Mouse (Mus musculus) heart, adult 8-10 months (tissue): Measurements from ENCODE around the gene Col5a1. TPM values are rescaled to one million over a fixed set of nuclear protein-coding genes. Genes with fewer than 3 reads are reported as not detected.

Experiments used
- DNase-seq: peaks from one replicate; pipeline ENCODE4 v3.0.0; 2022; ENCODE audit warnings: low spot score
- total RNA-seq, 4 experiments: library from RNA; stranded (reverse); gene quantifications; 2 replicates each; pipeline ENCODE4 v1.2.4; 2022

Gene Col5a1
- total RNA-seq, 4 experiments from 2014 or later = 10.8 to 17.6 (median 15.1) TPM

DNA sequence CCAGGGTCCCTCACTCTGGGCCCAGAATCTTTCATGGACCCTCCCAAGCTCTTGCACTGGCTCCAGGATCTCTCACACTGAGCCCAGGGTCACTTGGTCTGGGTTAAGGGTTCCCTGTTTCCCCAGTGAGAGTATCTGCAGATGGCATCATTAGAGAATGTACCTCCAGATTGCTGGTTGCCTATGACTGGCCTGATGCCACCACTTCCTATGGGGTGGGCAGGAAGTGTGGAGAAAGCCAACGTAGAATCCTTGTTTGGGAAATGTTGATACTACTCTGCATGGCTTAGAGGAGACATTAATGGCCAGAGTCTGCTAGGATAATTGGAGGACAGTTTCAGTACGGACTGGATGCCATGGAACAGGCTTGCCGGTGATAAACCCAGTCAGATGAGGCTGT lies 76.2 kb downstream of the Col5a1 start:
- no peak for DNase-seq

DNA sequence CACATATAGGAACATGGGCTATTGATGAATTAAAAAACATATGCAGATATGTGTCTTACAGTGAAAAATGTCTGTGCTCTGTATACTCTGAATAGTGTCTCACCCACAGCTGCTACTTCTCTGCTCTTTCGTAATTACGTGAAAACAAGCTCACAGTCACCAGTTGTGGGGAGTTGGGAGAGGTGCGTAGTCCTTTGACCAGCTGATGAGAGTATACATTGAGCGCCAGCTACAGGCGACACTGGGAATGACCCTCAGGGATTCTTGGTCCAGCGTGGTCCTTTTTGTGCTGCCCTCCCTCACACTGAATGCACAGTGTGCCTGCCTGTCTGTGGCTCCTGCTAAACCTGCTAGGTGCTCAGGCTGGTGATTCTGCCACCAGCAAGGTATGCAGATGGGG lies 82.9 kb downstream of the Col5a1 start:
- DNase-seq = no peak

DNA sequence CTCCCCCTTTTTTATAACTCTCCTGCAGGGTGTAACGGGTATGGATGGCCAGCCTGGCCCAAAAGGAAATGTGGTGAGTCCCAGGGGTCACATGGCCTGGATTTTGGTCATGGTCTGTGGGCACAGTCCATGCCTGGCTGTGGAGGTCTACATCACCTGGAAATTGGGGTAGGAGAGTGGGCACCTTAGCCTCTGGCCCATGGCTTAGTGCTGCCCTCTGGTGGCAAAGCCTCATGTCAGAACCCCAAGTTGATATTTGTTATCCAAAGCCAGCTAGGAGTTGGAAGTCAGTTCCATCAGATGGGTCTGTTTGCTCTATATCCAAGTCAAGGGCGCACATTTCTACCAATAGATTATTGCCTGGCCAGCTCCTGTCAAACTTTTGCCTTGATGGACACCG lies 87.6 kb downstream of the Col5a1 start:
- DNase-seq = peak; percentile 41

DNA sequence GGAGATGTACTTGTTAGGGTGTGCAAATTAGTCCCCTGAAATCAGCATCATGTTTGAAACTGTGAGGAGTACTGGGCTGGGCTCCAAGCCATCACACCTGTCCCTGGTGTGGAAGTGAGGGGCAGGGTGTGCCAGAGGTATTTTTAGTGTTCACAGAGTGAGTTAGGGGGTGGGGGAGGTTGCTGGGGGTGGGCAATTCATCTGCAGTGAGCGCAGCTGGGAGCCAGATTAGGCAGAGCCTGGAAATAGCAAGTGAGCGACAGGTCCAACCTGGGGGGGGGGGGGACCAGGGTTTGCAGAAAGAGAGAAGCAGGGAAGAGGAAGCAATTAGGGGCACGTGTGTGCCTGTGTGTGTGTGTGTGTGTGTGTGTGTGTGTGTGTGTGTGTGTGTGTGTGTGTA lies 89.6 kb downstream of the Col5a1 start:
- DNase-seq = no peak

DNA sequence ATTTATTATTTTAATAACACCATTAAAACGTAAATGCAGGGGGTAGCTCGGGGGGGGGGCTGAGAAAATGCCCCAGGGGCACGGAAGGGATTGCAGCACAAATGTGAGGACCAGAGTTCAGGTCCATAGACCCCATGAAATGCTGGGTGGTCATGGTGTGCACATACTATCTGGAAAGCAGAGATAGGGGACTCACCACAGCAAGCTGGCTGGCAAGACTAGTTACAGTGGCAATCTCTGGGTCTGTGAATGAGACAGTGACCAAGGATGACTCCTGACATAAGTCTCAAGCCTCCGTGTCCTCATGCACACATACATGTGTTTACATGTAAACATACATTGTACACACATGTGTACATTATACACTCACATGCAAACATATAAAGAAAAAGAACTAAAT lies 90.3 kb downstream of the Col5a1 start:
- no peak for DNase-seq

DNA sequence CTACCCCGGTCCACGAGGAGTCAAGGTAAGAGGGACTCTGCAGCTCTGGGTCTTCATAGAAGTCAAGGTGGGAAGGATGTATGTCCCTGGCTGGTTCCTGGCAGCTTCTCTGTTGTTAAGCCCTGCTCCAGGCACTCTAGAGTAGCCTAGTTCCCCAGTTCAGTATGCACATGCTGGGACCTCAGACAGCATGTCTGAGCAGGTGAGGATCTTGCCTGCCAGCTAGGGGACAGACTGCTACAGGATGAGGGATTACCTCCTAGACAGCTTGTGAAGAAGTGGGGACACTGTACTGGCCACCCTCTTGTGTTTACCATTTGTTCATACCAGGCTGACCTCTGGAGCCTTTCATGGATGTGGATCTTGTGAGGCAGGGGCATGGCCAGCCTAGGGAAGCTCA lies 94.8 kb downstream of the Col5a1 start:
- no peak for DNase-seq

DNA sequence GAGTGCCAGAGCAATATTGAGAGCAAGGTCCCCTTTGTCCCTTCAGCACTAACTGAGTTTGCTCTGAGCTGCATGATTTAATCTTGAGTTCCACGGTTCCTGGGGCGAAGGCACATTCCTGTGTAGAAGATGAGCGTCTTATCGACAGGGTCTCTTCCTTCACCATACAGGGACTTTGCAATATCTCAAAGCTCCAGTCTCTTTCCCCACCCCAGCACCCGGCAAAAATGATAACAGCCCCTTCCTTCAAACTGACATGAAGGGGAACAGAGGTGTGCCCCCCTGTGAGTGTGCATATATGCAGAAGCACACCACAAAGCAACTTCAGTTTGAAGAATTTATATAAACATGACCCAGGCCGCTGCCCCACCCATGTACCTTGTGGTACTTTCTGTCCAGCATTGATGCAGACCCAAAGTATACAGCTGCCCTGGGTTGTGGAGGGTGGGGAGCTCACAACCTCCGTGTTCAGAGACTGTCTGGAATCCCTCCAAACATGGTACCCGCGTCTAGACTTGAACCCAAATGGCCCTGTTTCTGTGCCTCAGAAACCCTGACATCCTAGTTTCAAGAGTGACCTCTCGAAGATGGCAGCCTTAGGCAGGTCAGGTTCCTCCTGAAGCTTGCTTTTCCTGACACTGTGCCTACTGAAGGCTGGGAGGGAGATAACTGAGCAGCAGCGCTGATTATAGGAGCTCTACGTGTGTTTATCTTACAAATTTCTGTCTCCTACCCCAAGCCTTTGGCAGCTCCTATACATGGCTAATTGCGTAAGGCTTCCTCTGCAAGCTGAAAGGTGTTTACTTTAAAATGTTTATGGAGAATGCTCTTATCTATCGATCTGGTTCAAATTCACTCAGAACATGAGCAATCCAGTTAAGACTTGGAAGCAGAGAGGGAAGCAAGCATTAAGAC lies 95.7 kb downstream of the Col5a1 start:
- DNase-seq = no peak

DNA sequence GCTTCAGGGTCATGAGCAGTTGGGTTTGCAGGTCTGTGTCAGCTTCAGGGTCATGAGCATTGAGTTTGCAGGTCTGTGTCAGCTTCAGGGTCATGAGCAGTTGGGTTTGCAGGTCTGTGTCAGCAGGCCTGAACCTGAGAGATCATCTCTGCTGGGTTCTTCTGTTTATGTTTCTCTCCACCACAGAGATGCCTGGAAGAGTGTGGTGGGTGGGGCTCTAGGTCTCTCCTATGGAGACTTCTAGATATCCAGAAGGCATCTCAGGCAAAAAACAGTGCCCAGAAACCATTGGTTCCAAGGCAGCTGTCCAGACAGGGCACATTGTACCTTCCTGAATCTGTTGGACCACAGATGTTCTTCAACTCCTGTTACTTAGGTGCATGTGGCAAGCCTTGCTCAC lies 96.9 kb downstream of the Col5a1 start:
- DNase-seq = no peak

DNA sequence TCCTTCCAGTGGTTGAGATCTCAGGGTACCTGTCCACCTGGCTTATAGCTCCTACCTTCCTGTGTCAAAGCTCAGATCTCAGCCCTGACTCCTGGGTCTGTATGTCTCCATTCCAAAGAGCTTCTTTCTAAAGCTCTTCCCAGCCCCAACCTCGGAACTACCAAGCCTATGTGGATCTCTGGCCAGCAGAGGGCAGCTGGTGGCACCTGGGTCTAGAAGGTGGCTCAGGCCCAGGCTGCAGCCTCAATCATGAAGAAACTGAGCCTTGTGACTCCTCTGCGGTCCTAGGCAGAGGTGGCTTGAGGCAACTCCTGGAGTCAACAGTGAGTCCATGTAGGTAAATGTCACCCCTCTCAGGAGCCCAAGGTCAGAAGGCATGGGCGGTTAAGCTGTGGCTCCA lies 97.7 kb downstream of the Col5a1 start:
- DNase-seq = no peak

DNA sequence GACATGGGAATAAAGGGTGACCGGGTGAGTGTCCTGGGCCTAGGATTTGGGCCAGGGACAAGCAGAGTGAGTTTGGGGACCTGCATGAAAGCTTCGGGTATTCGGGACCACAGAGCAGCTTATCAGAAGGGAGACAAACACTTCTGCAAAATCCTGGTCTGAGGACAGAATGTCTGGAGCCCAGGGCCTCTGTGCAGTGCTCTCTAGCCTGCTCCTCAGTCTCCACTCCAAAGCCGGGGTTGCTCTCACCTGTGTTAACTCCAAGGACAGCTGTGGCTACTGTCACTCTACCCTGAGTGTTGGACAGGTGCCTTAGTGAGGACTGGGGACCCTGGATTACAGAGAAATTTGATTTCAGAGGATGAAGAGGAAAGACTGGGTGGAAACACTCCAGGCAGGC lies 100.5 kb downstream of the Col5a1 start:
- DNase-seq = no peak

DNA sequence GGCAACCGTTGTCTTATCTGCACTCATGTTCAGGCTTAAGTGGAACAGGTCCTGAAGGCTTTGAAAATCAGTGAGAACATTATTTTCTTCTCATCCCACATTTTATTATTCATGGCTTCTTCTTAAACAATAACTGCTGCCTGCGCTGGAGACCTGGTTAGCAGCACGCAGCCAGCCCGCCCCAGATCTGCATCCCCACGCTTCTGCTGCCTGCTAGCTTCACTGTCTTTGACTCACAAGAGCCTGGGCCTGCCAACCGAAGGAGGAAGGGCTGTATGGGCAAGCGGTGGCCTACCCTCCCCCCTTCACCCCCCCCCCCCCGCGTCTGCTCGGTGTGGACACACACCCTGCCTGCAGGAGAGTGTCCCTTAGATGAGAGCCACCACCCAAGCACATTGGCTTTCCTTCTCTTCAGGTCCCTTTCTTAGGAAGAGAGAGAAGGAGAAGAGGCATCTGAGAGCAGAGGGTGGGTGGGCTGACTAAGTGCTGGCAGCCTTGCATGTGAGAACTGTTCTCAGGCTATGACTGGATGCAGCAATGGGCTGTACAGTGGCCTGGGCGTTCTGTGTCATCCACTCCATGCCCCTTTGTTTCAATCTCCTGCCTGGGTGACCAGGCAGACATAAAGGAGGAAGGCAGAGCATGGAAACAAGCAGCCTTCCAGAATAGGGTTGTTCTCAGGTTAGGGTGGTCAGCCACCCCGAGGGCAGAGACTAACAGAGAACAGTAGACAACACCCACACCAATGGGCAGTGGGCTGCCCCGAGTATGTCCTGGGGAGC lies 104.4 kb downstream of the Col5a1 start:
- DNase-seq = no peak

DNA sequence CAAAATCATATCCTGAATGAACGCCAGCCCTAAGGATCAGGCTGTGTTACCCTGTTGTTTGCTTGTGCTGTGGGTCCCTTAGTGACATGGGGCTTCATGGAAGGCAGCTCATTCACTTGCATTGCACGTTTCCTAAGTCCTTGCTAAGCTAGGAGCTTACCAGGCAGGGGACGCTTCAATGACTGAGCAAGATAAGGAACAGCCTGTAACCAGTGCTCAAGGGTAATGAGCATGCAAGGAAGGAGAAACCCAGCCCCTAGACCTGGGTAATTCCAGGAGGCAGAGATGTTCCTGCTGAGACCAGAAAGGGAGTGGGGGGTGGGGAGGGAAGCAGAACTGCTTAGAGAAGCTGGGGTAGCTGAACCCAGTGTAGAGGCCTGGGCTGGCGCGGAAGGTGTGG lies 107.2 kb downstream of the Col5a1 start:
- no peak for DNase-seq

DNA sequence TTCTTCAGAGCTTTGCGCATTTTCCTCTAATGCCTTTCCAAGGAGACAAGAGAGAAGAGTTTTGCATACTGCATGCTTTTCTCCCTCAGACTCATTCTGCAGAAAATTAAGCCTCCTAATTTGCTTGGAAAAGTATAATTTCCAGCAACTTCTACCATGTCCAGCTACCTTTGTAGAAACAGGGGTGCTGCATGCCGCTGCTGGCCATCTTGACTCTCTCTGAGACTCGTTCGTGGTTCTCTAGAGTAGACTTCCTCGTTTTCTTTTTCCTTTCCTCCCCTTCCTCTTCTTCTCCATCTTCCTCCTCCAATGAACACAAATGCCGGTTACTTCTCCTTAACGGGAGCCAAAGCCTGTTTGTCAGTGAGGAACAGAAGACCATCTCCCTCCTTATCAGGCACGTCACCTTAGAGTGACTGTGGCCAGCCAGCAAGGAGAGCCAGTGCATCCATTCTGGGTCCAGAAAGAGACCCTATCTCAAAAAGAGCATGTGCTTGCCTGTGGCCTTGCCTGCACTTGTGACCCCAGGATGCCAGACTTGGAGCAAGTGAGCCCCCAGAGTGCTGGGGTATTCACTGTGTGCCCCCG lies 113.9 kb downstream of the Col5a1 start:
- no peak for DNase-seq

DNA sequence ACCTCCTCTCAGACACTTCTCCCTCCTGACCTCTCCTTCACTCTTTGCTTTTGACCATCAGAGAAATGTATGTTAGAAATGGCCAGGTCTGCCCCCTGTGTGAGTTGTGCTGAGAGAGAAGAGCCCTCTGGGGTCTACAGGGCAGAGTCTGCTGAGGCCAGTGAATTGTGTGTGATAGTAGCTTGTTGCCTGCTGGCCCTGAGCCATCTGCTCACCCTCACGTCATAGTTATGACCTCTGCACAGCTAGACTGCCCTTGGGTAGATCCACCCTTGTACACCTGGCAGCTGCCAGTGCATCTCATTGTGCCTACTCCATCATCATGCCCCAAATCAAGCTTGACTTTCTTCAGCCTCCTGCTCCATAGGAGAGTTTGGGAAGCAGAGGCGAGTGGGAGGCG lies 114.4 kb downstream of the Col5a1 start:
- DNase-seq = no peak

DNA sequence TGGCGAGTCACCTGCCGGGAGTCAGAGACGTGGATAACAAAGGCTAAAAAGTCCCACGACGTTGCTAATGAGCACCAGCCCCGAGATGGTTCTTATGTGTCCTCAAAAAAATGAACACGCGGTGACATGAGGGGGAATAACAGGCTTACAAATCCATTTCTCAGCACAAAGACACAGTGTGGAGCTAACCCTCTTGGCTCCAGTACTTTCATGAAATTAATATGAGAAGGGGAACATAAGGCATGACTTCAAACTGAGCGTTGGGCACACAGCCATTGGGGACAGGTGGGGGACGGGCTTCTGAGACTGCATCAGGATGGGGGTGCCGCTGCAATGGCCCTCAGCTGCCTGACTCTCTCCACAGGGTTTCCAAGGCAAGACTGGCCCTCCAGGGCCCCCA lies 115.0 kb downstream of the Col5a1 start:
- DNase-seq = no peak

DNA sequence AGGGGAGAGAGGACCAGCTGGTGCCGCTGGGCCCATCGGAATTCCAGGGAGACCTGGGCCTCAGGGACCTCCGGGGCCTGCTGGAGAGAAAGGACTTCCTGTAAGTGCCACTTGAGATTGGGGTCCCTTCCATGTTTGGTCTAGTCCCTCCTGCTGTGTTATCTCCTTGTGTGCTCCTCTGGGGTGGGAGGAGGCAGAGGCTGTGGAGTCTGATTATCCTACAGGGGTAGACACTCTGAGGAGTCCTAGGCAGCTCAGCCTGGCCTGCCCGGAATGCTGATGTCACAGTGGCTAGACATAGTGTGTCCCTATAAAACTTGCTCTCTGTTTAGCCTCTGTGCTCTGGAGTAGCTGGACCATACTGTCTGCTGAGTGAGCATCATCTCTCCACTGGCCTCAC lies 119.0 kb downstream of the Col5a1 start:
- DNase-seq = no peak

DNA sequence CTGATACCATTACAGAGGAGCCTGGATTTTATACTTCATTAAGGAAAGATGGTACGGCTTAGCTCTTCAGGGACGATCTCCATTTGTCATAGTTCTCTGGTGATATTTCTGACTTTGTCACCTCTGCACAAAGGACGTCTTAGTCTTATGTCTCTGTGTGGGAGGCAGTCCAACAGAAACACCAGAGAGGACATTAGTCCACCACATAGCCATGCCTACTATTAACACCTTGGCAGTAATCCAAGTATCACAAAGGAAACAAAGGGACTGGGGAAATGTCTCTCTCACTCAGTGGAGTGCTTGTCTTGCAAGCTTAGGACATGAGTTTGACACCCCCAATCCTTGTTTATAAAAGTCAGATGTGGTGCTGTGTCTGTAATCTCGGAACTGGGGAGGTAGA lies 122.0 kb downstream of the Col5a1 start:
- DNase-seq = peak; percentile 10

DNA sequence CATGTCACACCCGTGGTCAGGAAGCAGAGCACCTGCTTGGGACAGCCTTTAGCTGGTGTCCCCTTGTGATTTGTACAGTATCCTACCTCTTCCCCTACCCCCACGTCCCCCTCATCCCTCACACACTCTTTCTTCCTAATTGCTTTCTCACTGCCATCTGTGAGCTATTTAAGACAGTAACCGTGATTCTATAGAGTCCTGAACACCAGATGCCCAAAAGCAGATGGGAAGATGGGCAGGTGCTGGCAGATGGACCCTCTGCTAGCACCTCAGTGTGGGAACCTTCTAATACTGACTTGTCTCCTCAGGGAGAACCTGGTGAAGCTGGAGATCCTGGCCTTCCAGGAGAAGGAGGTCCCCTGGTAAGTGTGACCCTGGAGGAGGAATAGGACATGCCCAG lies 126.1 kb downstream of the Col5a1 start:
- no peak for DNase-seq

DNA sequence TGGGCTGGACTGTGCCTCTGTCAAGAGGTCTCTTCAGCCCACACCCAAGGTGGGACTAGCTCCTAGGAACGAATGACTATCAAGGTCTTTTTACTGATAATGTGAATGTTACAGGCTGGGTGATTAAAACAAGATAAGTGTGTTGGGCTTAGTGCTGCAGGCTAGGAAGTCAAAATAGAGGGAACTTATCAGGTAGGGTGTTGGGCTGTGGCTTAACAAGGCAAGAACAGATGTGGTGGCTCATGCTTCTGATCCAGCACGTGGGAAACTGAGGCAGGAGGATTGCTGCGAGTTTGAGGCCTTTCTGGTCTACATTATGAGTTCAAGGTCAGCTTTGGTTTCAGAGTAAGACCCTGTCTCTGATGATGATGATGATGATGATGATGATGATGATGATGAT lies 128.6 kb downstream of the Col5a1 start:
- no peak for DNase-seq

DNA sequence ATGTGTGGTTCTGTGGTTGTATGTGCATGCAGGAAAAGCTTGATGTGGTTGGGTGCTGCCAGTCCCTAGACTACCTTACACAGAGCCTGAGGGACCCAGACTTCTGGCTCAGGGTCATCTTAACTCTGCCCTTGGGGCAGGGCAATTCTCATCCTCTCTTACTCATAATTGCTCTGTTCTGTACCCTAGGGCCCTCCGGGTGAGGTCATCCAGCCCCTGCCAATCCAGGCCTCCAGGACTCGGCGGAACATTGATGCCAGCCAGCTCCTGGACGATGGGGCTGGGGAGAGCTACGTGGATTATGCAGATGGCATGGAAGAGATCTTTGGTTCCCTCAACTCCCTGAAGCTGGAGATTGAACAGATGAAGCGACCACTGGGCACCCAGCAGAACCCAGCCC lies 138.2 kb downstream of the Col5a1 start:
- no peak for DNase-seq

DNA sequence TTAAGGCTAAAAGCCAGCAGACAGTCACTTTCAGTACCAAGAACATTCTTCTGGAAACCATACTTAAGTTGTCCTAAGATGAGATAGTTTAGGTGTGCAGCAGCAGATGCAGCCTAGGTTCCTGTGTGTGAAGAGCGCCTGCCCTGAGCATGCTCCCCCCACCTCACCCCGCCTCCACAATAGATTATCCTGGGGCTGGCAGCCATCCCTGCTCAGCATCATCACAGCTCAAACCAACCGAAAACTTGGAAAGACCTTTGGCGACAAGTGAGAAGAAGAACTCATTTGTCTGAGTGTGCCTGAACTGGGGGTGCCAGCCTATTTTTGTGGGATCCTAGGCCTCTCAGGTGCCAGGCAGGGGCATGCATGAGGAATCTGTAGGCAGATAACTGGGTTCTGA lies 139.6 kb downstream of the Col5a1 start:
- DNase-seq = no peak

DNA sequence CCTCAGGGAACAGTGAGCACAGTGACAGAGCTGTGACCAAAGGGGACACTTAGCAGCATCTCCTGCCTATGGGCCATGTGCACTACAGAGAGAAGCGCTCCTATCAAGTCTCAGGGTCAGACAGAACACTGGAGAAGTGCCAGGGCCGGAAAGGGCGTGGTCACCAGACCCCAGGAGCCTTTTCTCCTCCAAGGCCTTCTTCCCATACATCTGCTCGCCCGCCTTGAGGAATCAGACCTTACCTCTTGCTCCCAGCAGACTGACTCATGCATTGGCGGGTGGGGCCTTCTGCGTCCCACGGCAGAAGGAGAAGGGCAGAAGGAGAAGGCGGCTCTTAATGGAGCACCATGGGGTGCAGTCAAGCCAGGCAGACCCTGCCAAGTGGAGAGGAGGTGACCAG lies 145.6 kb downstream of the Col5a1 start:
- DNase-seq = no peak

DNA sequence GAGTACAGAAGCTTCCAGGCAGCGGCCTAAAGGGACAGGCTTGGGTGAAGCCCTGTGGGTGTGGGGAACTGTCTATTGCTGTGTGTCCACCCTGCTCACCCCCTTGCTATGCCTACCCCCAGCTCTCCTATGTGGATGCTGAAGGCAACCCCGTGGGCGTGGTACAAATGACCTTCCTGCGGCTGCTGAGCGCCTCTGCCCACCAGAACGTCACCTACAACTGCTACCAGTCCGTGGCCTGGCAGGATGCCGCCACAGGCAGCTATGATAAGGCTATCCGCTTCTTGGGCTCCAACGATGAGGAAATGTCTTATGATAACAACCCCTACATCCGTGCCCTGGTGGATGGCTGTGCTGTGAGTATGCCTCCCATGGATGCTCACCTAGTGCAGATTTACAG lies 146.2 kb downstream of the Col5a1 start:
- DNase-seq = no peak
